Mouse (Mus musculus): ENCODE results near the gene Gm12248. TPM values are rescaled to one million over a fixed set of nuclear protein-coding genes. Genes with fewer than 3 reads are reported as not detected.
A peak's percentile ranks its signal among the peaks of the same experiment; 100 is the strongest.

Gm12248 gene
- polyA plus RNA-seq, 1 experiment from 2014 or later: 0.12 TPM

DNA sequence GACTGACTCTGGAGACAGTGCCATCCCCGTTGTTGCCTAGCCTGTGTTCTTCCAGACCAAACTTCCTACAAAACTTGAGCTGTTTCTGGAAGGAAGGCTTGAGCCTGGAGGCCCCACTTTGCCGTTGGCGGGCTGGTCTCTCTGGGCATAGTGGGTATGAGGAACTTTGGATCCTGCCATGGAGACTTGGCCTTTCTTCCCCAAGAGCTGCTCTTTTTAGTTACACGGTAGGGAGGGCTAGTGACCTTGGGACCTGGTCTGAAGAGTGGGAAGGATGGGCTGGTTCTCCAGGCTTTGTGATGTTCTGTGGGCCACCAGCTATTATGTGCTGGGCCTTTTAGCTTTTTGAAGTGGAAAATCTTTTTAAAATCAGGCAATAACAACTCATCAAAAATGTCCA, 67.1 kb downstream of the Gm12248 start:
- H3K4me2 ChIP-seq: no peak overlapping the region
- H3K27ac ChIP-seq: no peak overlapping the region
- no peaks in the 10 kb centered on the region for H3K9me3 ChIP-seq
- WGBS: 87% methylated on average over 4 of the region's 4 CpGs
- H3K36me3 ChIP-seq: no peaks in the 10 kb centered on the region
- H3K27me3 ChIP-seq: no peaks in the 10 kb centered on the region
- no peak overlapping the region for H3K4me3 ChIP-seq
- peaks cover 20% of the 10 kb centered on the region for H3K4me1 ChIP-seq (replicated peaks)
- no peak for ATAC-seq (ENCODE audit: low FRiP score)
- H3K9ac ChIP-seq: no peak overlapping the region

- H3K9ac ChIP-seq: no peak overlapping the region
- WGBS: 90% methylated on average over 2 of the region's 2 CpGs
- no peak overlapping the region for H3K4me2 ChIP-seq
- no peak overlapping the region for H3K27ac ChIP-seq
- no peaks in the 10 kb centered on the region for H3K9me3 ChIP-seq
- H3K4me3 ChIP-seq: no peak overlapping the region
- H3K36me3 ChIP-seq: no peaks in the 10 kb centered on the region
- H3K27me3 ChIP-seq: no peaks in the 10 kb centered on the region
- H3K4me1 ChIP-seq (replicated peaks): peaks cover 18% of the 10 kb centered on the region
- ATAC-seq (ENCODE audit: low FRiP score): no peak
These were observed 68.3 kb downstream of the Gm12248 start for GRCm38 (mm10) chr11:58024671-58025070.

GRCm38 (mm10) chr11:58024271-58024670, 68.7 kb downstream of the Gm12248 start:
- Histone ChIP-seq H3K4me1 (replicated peaks) (peaks cover 18% of the 10 kb centered on the region), H3K27me3 (no peaks in the 10 kb centered on the region), H3K36me3 (no peaks in the 10 kb centered on the region), H3K9me3 (no peaks in the 10 kb centered on the region), H3K27ac (no peak overlapping the region), H3K4me2 (no peak overlapping the region), H3K9ac (no peak overlapping the region), H3K4me3 (no peak overlapping the region)
- 69% methylated on average over 1 of the region's 1 CpGs for WGBS
- no peak for ATAC-seq (ENCODE audit: low FRiP score)

GRCm38 (mm10) chr11:58021618-58022017, 71.3 kb downstream of the Gm12248 start:
- no peaks in the 10 kb centered on the region for H3K27me3 ChIP-seq
- H3K9ac ChIP-seq: no peak overlapping the region
- H3K27ac ChIP-seq: 0 out of 2 replicates have a peak overlapping the region, but pooled peaks have one; percentile 44
- 50% methylated on average over 2 of the region's 2 CpGs for WGBS
- no peak overlapping the region for H3K4me2 ChIP-seq
- peaks cover 33% of the 10 kb centered on the region for H3K4me1 ChIP-seq (replicated peaks)
- no peak for ATAC-seq (ENCODE audit: low FRiP score)
- no peaks in the 10 kb centered on the region for H3K36me3 ChIP-seq
- H3K4me3 ChIP-seq: no peak overlapping the region
- no peaks in the 10 kb centered on the region for H3K9me3 ChIP-seq

GRCm38 (mm10) chr11:58021095-58021494, 71.8 kb downstream of the Gm12248 start:
- no peak overlapping the region for H3K27ac ChIP-seq
- no peak for ATAC-seq (ENCODE audit: low FRiP score)
- H3K4me3 ChIP-seq: no peak overlapping the region
- H3K9me3 ChIP-seq: no peaks in the 10 kb centered on the region
- no peaks in the 10 kb centered on the region for H3K27me3 ChIP-seq
- no peak overlapping the region for H3K4me2 ChIP-seq
- no peak overlapping the region for H3K9ac ChIP-seq
- no peaks in the 10 kb centered on the region for H3K36me3 ChIP-seq
- WGBS: 75% methylated on average over 1 of the region's 1 CpGs
- peaks cover 38% of the 10 kb centered on the region for H3K4me1 ChIP-seq (replicated peaks)

DNA sequence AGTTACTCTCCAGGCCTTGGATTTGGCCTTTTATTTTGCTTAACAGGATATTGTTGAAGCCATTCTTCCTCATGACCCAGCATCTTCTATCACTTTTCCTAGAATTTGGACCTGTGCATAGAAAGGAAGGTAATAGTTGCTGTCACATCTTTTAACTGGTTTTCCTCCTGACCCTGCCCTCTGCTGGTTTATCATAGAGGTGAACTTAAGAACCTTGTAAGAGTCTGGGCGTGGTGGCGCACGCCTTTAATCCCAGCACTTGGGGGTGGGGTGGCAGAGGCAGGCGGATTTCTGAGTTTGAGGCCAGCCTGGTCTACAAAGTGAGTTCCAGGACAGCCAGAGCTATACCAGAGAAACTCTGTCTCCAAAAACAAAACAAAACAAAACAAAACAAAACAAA, 74.2 kb downstream of the Gm12248 start:
- no peak overlapping the region for H3K4me3 ChIP-seq
- no peak overlapping the region for H3K9ac ChIP-seq
- WGBS: 95% methylated on average over 4 of the region's 4 CpGs
- H3K27ac ChIP-seq: no peak overlapping the region
- H3K36me3 ChIP-seq: no peaks in the 10 kb centered on the region
- no peak overlapping the region for H3K4me2 ChIP-seq
- H3K27me3 ChIP-seq: no peaks in the 10 kb centered on the region
- no peak for ATAC-seq (ENCODE audit: low FRiP score)
- H3K4me1 ChIP-seq (replicated peaks): peaks cover 47% of the 10 kb centered on the region
- H3K9me3 ChIP-seq: no peaks in the 10 kb centered on the region

- no peak overlapping the region for H3K4me3 ChIP-seq
- 87% methylated on average over 2 of the region's 2 CpGs for WGBS
- H3K9ac ChIP-seq: no peak overlapping the region
- H3K27ac ChIP-seq: no peak overlapping the region
- ATAC-seq (ENCODE audit: low FRiP score): no peak
- no peak overlapping the region for H3K4me2 ChIP-seq
- peaks cover 47% of the 10 kb centered on the region for H3K4me1 ChIP-seq (replicated peaks)
- no peaks in the 10 kb centered on the region for H3K9me3 ChIP-seq
- H3K36me3 ChIP-seq: no peaks in the 10 kb centered on the region
- H3K27me3 ChIP-seq: no peaks in the 10 kb centered on the region
These were observed 74.6 kb downstream of the Gm12248 start for GRCm38 (mm10) chr11:58018287-58018686.

DNA sequence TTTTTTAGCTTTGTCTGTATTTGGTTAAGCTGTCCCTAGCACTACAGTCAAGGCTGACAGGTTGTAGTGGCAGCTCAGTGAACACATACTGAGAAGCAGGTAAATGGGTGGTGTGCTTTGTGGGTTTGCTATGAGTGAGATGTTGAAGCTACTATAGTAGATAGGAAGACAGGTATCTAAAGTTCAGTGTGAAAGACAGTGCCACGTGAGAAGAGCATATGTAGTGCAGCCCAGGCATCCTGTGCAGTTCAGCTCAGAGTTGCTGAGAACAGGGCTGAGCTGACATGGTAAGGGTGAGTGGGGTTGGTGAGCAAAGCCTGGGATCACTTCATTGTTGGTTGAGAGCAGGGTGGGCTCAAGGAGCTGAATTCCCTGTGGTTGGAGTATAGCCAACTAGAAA, 75.5 kb downstream of the Gm12248 start:
- no peak for ATAC-seq (ENCODE audit: low FRiP score)

GRCm38 (mm10) chr11:58016371-58016770, 76.6 kb downstream of the Gm12248 start:
- H3K27me3 ChIP-seq: no peaks in the 10 kb centered on the region
- no peak overlapping the region for H3K4me3 ChIP-seq
- H3K27ac ChIP-seq: peak overlapping the region; percentile 23; the same call in 1 of the 2 replicates
- 75% methylated on average over 3 of the region's 3 CpGs for WGBS
- H3K4me1 ChIP-seq (replicated peaks): peaks cover 47% of the 10 kb centered on the region
- H3K9ac ChIP-seq: no peak overlapping the region
- H3K36me3 ChIP-seq: no peaks in the 10 kb centered on the region
- H3K9me3 ChIP-seq: no peaks in the 10 kb centered on the region
- no peak overlapping the region for H3K4me2 ChIP-seq
- no peak for ATAC-seq (ENCODE audit: low FRiP score)

More for the DNA sequence above, 75.5 kb downstream of the Gm12248 start:
- Histone ChIP-seq H3K9me3 (no peaks in the 10 kb centered on the region), H3K27me3 (no peaks in the 10 kb centered on the region), H3K4me3 (no peak overlapping the region), H3K4me2 (no peak overlapping the region), H3K27ac (peak overlapping the region; percentile 50; the same call in 1 of the 2 replicates), H3K4me1 (replicated peaks) (peaks cover 47% of the 10 kb centered on the region), H3K9ac (no peak overlapping the region), H3K36me3 (no peaks in the 10 kb centered on the region)
- WGBS: 84% methylated on average over 1 of the region's 1 CpGs

DNA sequence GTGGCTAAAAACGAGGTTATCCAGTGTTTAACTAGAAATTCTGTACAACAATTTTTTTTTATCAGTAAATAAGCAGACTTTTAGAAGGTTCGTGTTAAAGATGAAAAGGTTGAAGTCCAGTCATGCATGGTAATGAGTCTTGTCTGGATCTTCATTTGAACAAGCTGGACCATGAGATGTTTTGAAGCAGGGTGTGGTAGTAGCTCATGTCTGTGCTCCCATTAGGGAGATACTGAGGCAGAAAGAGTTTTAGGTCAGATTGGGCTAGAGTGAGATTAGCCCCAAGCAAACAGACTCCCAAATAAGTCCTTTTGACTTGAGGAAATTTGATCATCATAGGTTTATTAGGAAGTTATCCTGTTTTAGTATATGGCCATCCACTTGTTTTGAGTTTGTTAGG, 77.6 kb downstream of the Gm12248 start:
- WGBS: 82% methylated on average over 2 of the region's 2 CpGs
- Histone ChIP-seq H3K27ac (no peak overlapping the region), H3K4me3 (no peak overlapping the region), H3K9me3 (no peaks in the 10 kb centered on the region), H3K4me2 (no peak overlapping the region), H3K27me3 (no peaks in the 10 kb centered on the region), H3K4me1 (replicated peaks) (peaks cover 47% of the 10 kb centered on the region), H3K9ac (no peak overlapping the region), H3K36me3 (no peaks in the 10 kb centered on the region)
- no peak for ATAC-seq (ENCODE audit: low FRiP score)

DNA sequence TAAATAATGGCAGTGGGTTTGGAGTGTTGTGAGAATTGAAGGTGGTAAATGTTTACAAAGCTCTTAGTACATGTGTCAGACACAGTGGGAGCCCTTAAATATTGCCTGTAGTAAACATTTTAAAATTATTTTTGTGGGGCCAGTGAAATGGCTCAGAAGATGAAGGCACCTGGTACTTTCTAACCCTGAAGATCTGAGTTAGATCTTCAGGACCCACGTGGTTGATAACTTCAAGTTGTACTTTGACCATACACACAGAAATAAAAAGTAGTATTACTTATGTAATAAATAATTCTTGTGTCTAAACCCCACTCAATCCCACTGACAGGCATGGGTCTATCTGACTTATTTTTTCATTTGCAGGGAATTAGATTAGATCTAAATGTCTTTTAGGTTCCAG, 78.3 kb downstream of the Gm12248 start:
- Histone ChIP-seq H3K36me3 (no peaks in the 10 kb centered on the region), H3K9me3 (no peaks in the 10 kb centered on the region), H3K4me2 (no peak overlapping the region), H3K27me3 (no peaks in the 10 kb centered on the region), H3K4me3 (no peak overlapping the region), H3K27ac (no peak overlapping the region), H3K4me1 (replicated peaks) (peaks cover 51% of the 10 kb centered on the region), H3K9ac (no peak overlapping the region)
- 79% methylated on average over 1 of the region's 1 CpGs for WGBS
- ATAC-seq (ENCODE audit: low FRiP score): no peak
